20 mouse cellular contexts compared by ENCODE assay signal in genomic region chr10:108567456-108567855, GRCm38 (mm10).
DNase-seq lines count a peak whose midpoint lies in the region; ATAC-seq lines count a peak whose summit lies in the region.
"Had no signal": no experiment of that assay in that cellular context is flagged by ENCODE, and none has a peak within 500 bp of the region (broad histone marks: within the 10 kb centered on the region; RNA-seq: fewer than 3 reads in every experiment).

No protein-coding gene starts in this region.

- no peak for ATAC-seq in kidney, embryonic 15.5 days (replicated peaks; ENCODE audit: low FRiP score)
- ATAC-seq: activated CD4-positive, CD25-positive, alpha-beta regulatory T cell, adult 4 months; forebrain, postnatal 0 days; intestine, postnatal 0 days; liver, embryonic 12.5 days had no signal

- no peak for DNase-seq in kidney, adult 8-10 months
- DNase-seq in cerebellum, adult 11 months: peak; percentile 47
- peak; percentile 54 to 69 for DNase-seq in cerebellum, adult 18-20 months
- DNase-seq in cerebellum, postnatal 14 days: peak; percentile 15 to 44
- no peak for DNase-seq in right cerebral cortex, postnatal 4 days
- DNase-seq in embryo, embryonic 10.5 days (ENCODE audit: low spot score): no peak
- DNase-seq: forebrain, postnatal 0 days; lung, adult 18-20 months; lung, postnatal 14 days; thymus, adult 2 months; thymus, postnatal 4 days had no signal

- peaks cover 12% of the 10 kb centered on the region for H3K4me1 ChIP-seq in kidney, embryonic 15.5 days
- H3K4me1 ChIP-seq: liver, embryonic 12.5 days had no signal

- H3K27me3 ChIP-seq in kidney, embryonic 15.5 days: no peaks in the 10 kb centered on the region
- H3K27me3 ChIP-seq: hindbrain, embryonic 15.5 days; limb, embryonic 13.5 days had no signal

- peak overlapping the region; percentile 78; the same call in 1 of the 2 replicates for H3K27ac ChIP-seq in kidney, embryonic 15.5 days
- H3K27ac ChIP-seq: limb, embryonic 13.5 days; liver, embryonic 12.5 days; stomach, postnatal 0 days had no signal

- H3K4me2 ChIP-seq in kidney, embryonic 15.5 days: no peak overlapping the region
- H3K4me2 ChIP-seq: hindbrain, embryonic 15.5 days; limb, embryonic 13.5 days; liver, embryonic 12.5 days; midbrain, embryonic 11.5 days had no signal

- no peaks in the 10 kb centered on the region for H3K9me3 ChIP-seq in kidney, embryonic 15.5 days (replicated peaks)
- H3K9me3 ChIP-seq: forebrain, embryonic 10.5 days; hindbrain, embryonic 15.5 days; limb, embryonic 13.5 days; liver, embryonic 12.5 days had no signal

- WGBS in kidney, embryonic 15.5 days: 93% methylated on average over 6 of the region's 6 CpGs

- H3K4me3 ChIP-seq in kidney, embryonic 15.5 days (replicated peaks): no peak overlapping the region
- H3K4me3 ChIP-seq: forebrain, embryonic 10.5 days; hindbrain, embryonic 15.5 days; limb, embryonic 13.5 days; liver, embryonic 12.5 days had no signal

- no peaks in the 10 kb centered on the region for H3K36me3 ChIP-seq in kidney, embryonic 15.5 days
- H3K36me3 ChIP-seq: forebrain, embryonic 10.5 days; hindbrain, embryonic 15.5 days; limb, embryonic 13.5 days; liver, embryonic 12.5 days had no signal

- no peak overlapping the region for H3K9ac ChIP-seq in kidney, embryonic 15.5 days
- H3K9ac ChIP-seq: forebrain, postnatal 0 days; hindbrain, embryonic 15.5 days; limb, embryonic 13.5 days; liver, embryonic 12.5 days had no signal

Comparison
In these comparisons a context has a peak if more than half of its experiments do, and no peak if none do; other contexts are left out.
1. DNase-seq: peak in cerebellum, adult 11 months (single experiment), cerebellum, adult 18-20 months (2 of 2) and cerebellum, postnatal 14 days (2 of 2); none in kidney, adult 8-10 months (0 of 2), right cerebral cortex, postnatal 4 days (single experiment) and embryo, embryonic 10.5 days (single experiment).